Mouse (Mus musculus) MEL (cell line): ENCODE results near the gene Gm9833. TPM values are rescaled to one million over a fixed set of nuclear protein-coding genes. Genes with fewer than 3 reads are reported as not detected.

ENCODE experiments used
- DNase-seq: peaks from one replicate; pipeline ENCODE4 v3.0.0; 2011; ENCODE audit warnings: low read depth, low spot score
- H3K27ac ChIP-seq: 2 replicates; pipeline ENCODE4 v1.5.1; 2012; ENCODE audit warnings: low read depth, mild to moderate bottlenecking, control low read depth, low read length, moderate library complexity; ENCODE audit not compliant: control insufficient read depth
- H3K27me3 ChIP-seq, 2 experiments: fragments of 150-350 bp in 1 of 2; sonication (generic) in 1 of 2; 2 replicates each; pipeline ENCODE4 v1.6.1; 2012; ENCODE audit warnings: low read length in 2 of 2, mild to moderate bottlenecking in 2 of 2, improper control_type of control experiment in 1 of 2, moderate library complexity in 1 of 2; ENCODE audit not compliant: insufficient read depth in 2 of 2, control insufficient read depth in 1 of 2
- H3K36me3 ChIP-seq, 2 experiments: 2 replicates each; pipeline ENCODE4 v1.6.1; 2012 to 2014; ENCODE audit warnings: low read length in 2 of 2, improper control_type of control experiment in 1 of 2, inconsistent platforms in 1 of 2, mild to moderate bottlenecking in 1 of 2; ENCODE audit not compliant: insufficient read depth in 2 of 2, control insufficient read depth in 1 of 2
- H3K4me1 ChIP-seq, 2 experiments: fragments of 150-350 bp in 1 of 2; sonication (generic) in 1 of 2; 2 replicates each; pipeline ENCODE4 v1.6.1; 2012; ENCODE audit warnings: low read length in 2 of 2, improper control_type of control experiment in 1 of 2, mild to moderate bottlenecking in 1 of 2; ENCODE audit not compliant: insufficient read depth in 2 of 2, control insufficient read depth in 1 of 2
- H3K4me3 ChIP-seq, 2 experiments: fragments of 150-350 bp in 1 of 2; sonication (generic) in 1 of 2; 2 replicates each; pipeline ENCODE4 v1.5.1; 2012; ENCODE audit warnings: low read depth in 2 of 2, low read length in 2 of 2, mild to moderate bottlenecking in 2 of 2, moderate library complexity in 2 of 2, control low read depth in 1 of 2, improper control_type of control experiment in 1 of 2; ENCODE audit not compliant: control insufficient read depth in 1 of 2, insufficient read depth in 1 of 2
- H3K79me2 ChIP-seq: 2 replicates; pipeline ENCODE4 v1.6.1; 2012; ENCODE audit warnings: mild to moderate bottlenecking, low read length, moderate library complexity; ENCODE audit not compliant: control insufficient read depth, poor library complexity, insufficient read depth
- H3K9ac ChIP-seq: 2 replicates; pipeline ENCODE4 v1.6.1; 2012; ENCODE audit warnings: low read depth, mild to moderate bottlenecking, control low read depth, low read length, moderate library complexity; ENCODE audit not compliant: control insufficient read depth, poor library complexity, severe bottlenecking
- H3K9me3 ChIP-seq: fragments of 150-350 bp; sonication (generic); replicated peaks from 2 replicates; pipeline ENCODE4 v1.6.1; 2012; ENCODE audit warnings: mild to moderate bottlenecking, low read length, improper control_type of control experiment, moderate library complexity; ENCODE audit not compliant: insufficient read depth
- BHLHE40 ChIP-seq: IDR thresholded peaks from 2 replicates; pipeline ENCODE4 v1.6.1; 2012; ENCODE audit warnings: low read depth, mild to moderate bottlenecking, inconsistent platforms, low read length, improper control_type of control experiment, borderline replicate concordance
- EP300 ChIP-seq, 2 experiments: IDR thresholded peaks; 2 replicates each; pipeline ENCODE4 v1.6.1; 2011; ENCODE audit warnings: improper control_type of control experiment in 2 of 2, low read length in 2 of 2, low read depth in 1 of 2, mild to moderate bottlenecking in 1 of 2
- ETS1 ChIP-seq: IDR thresholded peaks from 2 replicates; pipeline ENCODE4 v1.6.1; 2012; ENCODE audit warnings: low read depth, mild to moderate bottlenecking, inconsistent platforms, low read length, improper control_type of control experiment, moderate library complexity
- HCFC1 ChIP-seq: IDR thresholded peaks from 2 replicates; pipeline ENCODE4 v1.6.1; 2012; ENCODE audit warnings: low read depth, mild to moderate bottlenecking, inconsistent platforms, low read length, improper control_type of control experiment, moderate library complexity
- JUND ChIP-seq: IDR thresholded peaks from 2 replicates; pipeline ENCODE4 v1.6.1; 2011; ENCODE audit warnings: low read depth, mild to moderate bottlenecking, improper control_type of control experiment, low read length
- KAT2A ChIP-seq: conservative IDR thresholded peaks from 2 replicates; pipeline ENCODE4 v1.6.1; 2012; ENCODE audit warnings: low read depth, low read length, improper control_type of control experiment, inconsistent platforms
- MAFK ChIP-seq: IDR thresholded peaks from 2 replicates; pipeline ENCODE4 v1.6.1; 2011; ENCODE audit warnings: low read depth, mild to moderate bottlenecking, low read length, improper control_type of control experiment, borderline replicate concordance
- MAZ ChIP-seq: IDR thresholded peaks from 2 replicates; pipeline ENCODE4 v1.6.1; 2012; ENCODE audit warnings: low read depth, mild to moderate bottlenecking, inconsistent platforms, low read length, improper control_type of control experiment
- MEF2A ChIP-seq: IDR thresholded peaks from 2 replicates; pipeline ENCODE4 v1.6.1; 2014; ENCODE audit warnings: low read depth, mild to moderate bottlenecking, inconsistent platforms, low read length, improper control_type of control experiment; ENCODE audit not compliant: poor library complexity, insufficient replicate concordance, severe bottlenecking; ENCODE audit errors: extremely low read depth
- MYB ChIP-seq: IDR thresholded peaks from 2 replicates; pipeline ENCODE4 v1.6.1; 2011; ENCODE audit warnings: mild to moderate bottlenecking, low read depth, low read length, improper control_type of control experiment
- MYC ChIP-seq: IDR thresholded peaks from 2 replicates; pipeline ENCODE4 v1.6.1; 2011; ENCODE audit warnings: low read depth, mild to moderate bottlenecking, low read length, improper control_type of control experiment, moderate library complexity
- NELFE ChIP-seq: IDR thresholded peaks from 2 replicates; pipeline ENCODE4 v1.6.1; 2011; ENCODE audit warnings: low read depth, low read length, improper control_type of control experiment
- NRF1 ChIP-seq: IDR thresholded peaks from 2 replicates; pipeline ENCODE4 v1.6.1; 2014; ENCODE audit warnings: low read depth, mild to moderate bottlenecking, inconsistent platforms, low read length, improper control_type of control experiment, moderate library complexity; ENCODE audit not compliant: poor library complexity, insufficient read depth, severe bottlenecking
- POLR2AphosphoS2 ChIP-seq: IDR thresholded peaks from 2 replicates; pipeline ENCODE4 v1.6.1; 2011; ENCODE audit warnings: low read length, improper control_type of control experiment
- RAD21 ChIP-seq: IDR thresholded peaks from 2 replicates; pipeline ENCODE4 v1.6.1; 2011; ENCODE audit warnings: mild to moderate bottlenecking, low read depth, low read length, improper control_type of control experiment
- RCOR1 ChIP-seq: IDR thresholded peaks from 2 replicates; pipeline ENCODE4 v1.6.1; 2012; ENCODE audit warnings: low read depth, mild to moderate bottlenecking, inconsistent platforms, low read length, improper control_type of control experiment
- SIN3A ChIP-seq: IDR thresholded peaks from 2 replicates; pipeline ENCODE4 v1.6.1; 2012; ENCODE audit warnings: low read length, improper control_type of control experiment, inconsistent platforms
- TAL1 ChIP-seq: IDR thresholded peaks from 2 replicates; pipeline ENCODE4 v1.6.1; 2012; ENCODE audit warnings: mild to moderate bottlenecking, inconsistent platforms, low read length, moderate library complexity, mixed read lengths
- TBP ChIP-seq: IDR thresholded peaks from 2 replicates; pipeline ENCODE4 v1.8.0; 2011; ENCODE audit warnings: low read depth, low read length, improper control_type of control experiment
- TCF12 ChIP-seq: IDR thresholded peaks from 2 replicates; pipeline ENCODE4 v1.6.1; 2014; ENCODE audit warnings: low read depth, mild to moderate bottlenecking, inconsistent platforms, low read length, improper control_type of control experiment, moderate library complexity
- UBTF ChIP-seq: IDR thresholded peaks from 2 replicates; pipeline ENCODE4 v1.6.1; 2012; ENCODE audit warnings: low read depth, mild to moderate bottlenecking, inconsistent platforms, low read length, improper control_type of control experiment, moderate library complexity, borderline replicate concordance; ENCODE audit not compliant: insufficient read depth
- USF1 ChIP-seq: IDR thresholded peaks from 2 replicates; pipeline ENCODE4 v1.6.1; 2014; ENCODE audit warnings: low read depth, mild to moderate bottlenecking, inconsistent platforms, low read length, improper control_type of control experiment, moderate library complexity
- ZKSCAN1 ChIP-seq: IDR thresholded peaks from 2 replicates; pipeline ENCODE4 v1.6.1; 2012; ENCODE audit warnings: low read depth, mild to moderate bottlenecking, inconsistent platforms, low read length, improper control_type of control experiment, moderate library complexity
- ZMIZ1 ChIP-seq: IDR thresholded peaks from 2 replicates; pipeline ENCODE4 v1.6.1; 2012; ENCODE audit warnings: low read depth, mild to moderate bottlenecking, inconsistent platforms, low read length, improper control_type of control experiment, moderate library complexity
- polyA plus RNA-seq, 2 experiments: library from polyadenylated mRNA; stranded (reverse) in 1 of 2; unstranded in 1 of 2; fragments of >175 nt in 1 of 2; fragments of >200 nt in 1 of 2; gene quantifications; 2 replicates each; pipeline versions ENCODE4 v1.2.1 to v1.2.4; 2012; ENCODE audit warnings: low replicate concordance in 2 of 2, low read depth in 1 of 2; ENCODE audit not compliant: insufficient read length in 2 of 2, insufficient read depth in 1 of 2, missing spikeins in 1 of 2
- total RNA-seq: library from RNA; depleted of rRNA; stranded (reverse); fragments of 300-350 nt; gene quantifications from 2 replicates; pipeline ENCODE4 v1.2.3, GENCODE M21; 2012

Gene Gm9833
- total and polyA plus RNA-seq, 3 experiments: 3.0 to 6.9 TPM; not detected in 1

- TF ChIP-seq RCOR1: no peak
- no peak for TF ChIP-seq JUND
- no peak for TF ChIP-seq HCFC1
- no peak for TF ChIP-seq MYB
- TF ChIP-seq MEF2A: no peak
- TF ChIP-seq BHLHE40: no peak
- no peak for TF ChIP-seq KAT2A
- no peak for TF ChIP-seq NRF1
- TF ChIP-seq NELFE: no peak
- H3K9ac ChIP-seq: no peak overlapping the region
- H3K79me2 ChIP-seq: no peaks in the 10 kb centered on the region
- no peaks in the 10 kb centered on the region for H3K4me1 ChIP-seq
- no peak overlapping the region for H3K4me3 ChIP-seq
- DNase-seq: no peak
- no peak overlapping the region for H3K27ac ChIP-seq
- H3K27me3 ChIP-seq: no peaks in the 10 kb centered on the region
- no peaks in the 10 kb centered on the region for H3K9me3 ChIP-seq
- H3K36me3 ChIP-seq: no peaks in the 10 kb centered on the region
Measured at GRCm38 (mm10) chr3:10126502-10126901, 38.6 kb downstream of the Gm9833 start.

- Histone ChIP-seq H3K9me3 (no peaks in the 10 kb centered on the region), H3K4me3 (no peak overlapping the region), H3K27me3 (no peaks in the 10 kb centered on the region), H3K79me2 (no peaks in the 10 kb centered on the region), H3K27ac (no peak overlapping the region), H3K4me1 (no peaks in the 10 kb centered on the region), H3K9ac (no peak overlapping the region)
- no peak for DNase-seq
- TF ChIP-seq MYC (no peak), ETS1 (no peak), NELFE (no peak), TAL1 (no peak), SIN3A (no peak), RAD21 (no peak), MYB (no peak), TBP (no peak), EP300 (IDR thresholded peaks at IDR 0.05; ENCODE audit: low read depth in 1 of 2, low read length in 2 of 2) (no peak), USF1 (no peak), UBTF (no peak), POLR2AphosphoS2 (no peak), ZKSCAN1 (no peak), ZMIZ1 (no peak), HCFC1 (no peak), TCF12 (no peak), MAFK (no peak), MAZ (no peak), BHLHE40 (no peak)
- TF ChIP-seq, all 39 proteins: peak for 0
- H3K36me3 ChIP-seq: no peaks in the 10 kb centered on the region
Measured at GRCm38 (mm10) chr3:10126952-10127351, 39.0 kb downstream of the Gm9833 start.
